Mouse (Mus musculus) liver, embryonic 14.5 days (tissue): ENCODE data around the gene Kcnj6. TPM values are rescaled to one million over a fixed set of nuclear protein-coding genes. Genes with fewer than 3 reads are reported as not detected.

Experiments used
- ATAC-seq: fragments of 200-750 bp; cut with Nextera tagmentation; 2 replicates; pipeline ENCODE4 v1.8.0; 2017; ENCODE audit warnings: moderate number of reproducible peaks, mild to moderate bottlenecking, moderate library complexity; ENCODE audit not compliant: insufficient read depth
- DNase-seq, 3 experiments: peaks; one replicate each; pipeline ENCODE4 v3.0.0-alpha.2; 2012 to 2013; ENCODE audit warnings: low read depth in 3 of 3, low spot score in 3 of 3
- H3K27ac ChIP-seq: fragments of 300-500 bp; sonication (generic); 2 replicates; pipeline ENCODE4 v1.5.1; 2014; ENCODE audit warnings: moderate library complexity, mild to moderate bottlenecking, control low read depth, inconsistent platforms
- H3K27me3 ChIP-seq: fragments of 300-500 bp; sonication (generic); 2 replicates; pipeline ENCODE4 v1.6.1; 2014; ENCODE audit warnings: mild to moderate bottlenecking, low read length, moderate library complexity; ENCODE audit not compliant: control insufficient read depth, insufficient read depth
- H3K36me3 ChIP-seq: fragments of 300-500 bp; sonication (generic); replicated peaks from 2 replicates; pipeline ENCODE4 v1.6.1; 2014; ENCODE audit warnings: low read depth; ENCODE audit not compliant: control insufficient read depth, insufficient read depth
- H3K4me1 ChIP-seq, 2 experiments: fragments of 200-500 bp in 1 of 2; fragments of 300-500 bp in 1 of 2; sonication (generic) in 1 of 2; replicated peaks; 2 replicates each; pipeline ENCODE4 v1.6.1; 2012 to 2014; ENCODE audit warnings: antibody characterized with exemption in 1 of 2, inconsistent platforms in 1 of 2, low read length in 1 of 2; ENCODE audit not compliant: control insufficient read depth in 2 of 2, insufficient read depth in 2 of 2
- H3K4me2 ChIP-seq: fragments of 300-500 bp; sonication (generic); 2 replicates; pipeline ENCODE4 v1.6.1; 2014; ENCODE audit warnings: low read depth, mild to moderate bottlenecking, control low read depth, moderate library complexity
- H3K4me3 ChIP-seq, 2 experiments: fragments of 200-500 bp in 1 of 2; fragments of 300-500 bp in 1 of 2; sonication (generic) in 1 of 2; 2 replicates each; pipeline ENCODE4 v1.5.1; 2012 to 2014; ENCODE audit warnings: low read depth in 2 of 2, low read length in 2 of 2, mild to moderate bottlenecking in 2 of 2, control low read depth in 1 of 2, inconsistent platforms in 1 of 2, moderate library complexity in 1 of 2; ENCODE audit not compliant: insufficient read depth in 1 of 2
- H3K9ac ChIP-seq: fragments of 300-500 bp; sonication (generic); replicated peaks from 2 replicates; pipeline ENCODE4 v1.6.1; 2014; ENCODE audit warnings: mild to moderate bottlenecking, control low read depth, moderate library complexity
- H3K9me3 ChIP-seq: fragments of 300-500 bp; sonication (generic); 2 replicates; pipeline ENCODE4 v1.6.1; 2016; ENCODE audit warnings: low read length, mixed read lengths; ENCODE audit not compliant: control insufficient read depth
- CTCF ChIP-seq: IDR thresholded peaks from 2 replicates; pipeline ENCODE4 v1.5.1; 2016; ENCODE audit warnings: antibody characterized with exemption, low read depth, control low read depth
- EP300 ChIP-seq: IDR thresholded peaks from 2 replicates; pipeline ENCODE4 v1.6.1; 2016; ENCODE audit warnings: antibody characterized with exemption, low read depth
- WGBS: fragments of 180-500 bp; shearing (Covaris S2); extraction: QIAGEN DNeasy Blood & Tissue Kit; methylation state at CpG from one replicate; pipeline ENCODE4 v1.1.7; 2014; ENCODE audit not compliant: insufficient replicate concordance; 5-methylcytosine and 5-hydroxymethylcytosine counted together
- polyA plus RNA-seq, 2 experiments: library from polyadenylated mRNA; depleted of rRNA in 1 of 2; stranded (reverse) in 1 of 2; unstranded in 1 of 2; fragments of >200 nt; fragmentation: Nextera tagmentation in 1 of 2; extraction: Ambion mirVana in 1 of 2; gene quantifications; 2 replicates each; pipeline versions ENCODE4 v1.2.1 to v1.2.3; 2012 to 2014

Kcnj6 gene
- polyA plus RNA-seq, 2 experiments, result not detected

DNA sequence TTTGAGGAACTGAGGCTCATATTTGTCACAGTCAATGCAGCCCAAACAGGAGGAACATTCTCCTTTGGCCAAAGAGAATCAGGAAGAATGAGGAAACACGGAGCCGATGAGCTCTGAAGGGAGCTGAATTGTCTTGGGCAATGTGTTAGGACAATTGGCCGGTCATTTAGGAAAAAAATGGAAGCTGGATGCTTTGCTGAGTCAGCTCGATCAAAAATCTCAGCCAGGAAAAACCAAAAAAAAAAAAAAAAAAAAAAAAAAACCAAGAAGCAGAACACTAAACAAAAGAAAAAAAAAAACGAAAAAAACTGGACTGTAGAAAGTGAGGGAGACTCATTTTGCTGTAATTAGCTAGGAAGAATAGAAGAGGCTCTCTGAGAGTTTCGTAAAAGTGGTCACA lies 200.1 kb downstream of the Kcnj6 start:
- ATAC-seq, result no peak
- H3K9me3 ChIP-seq, result no peaks in the 10 kb centered on the region
- H3K27ac ChIP-seq, result no peak overlapping the region
- H3K9ac ChIP-seq, result no peak overlapping the region
- no peak overlapping the region for H3K4me2 ChIP-seq
- H3K4me1 ChIP-seq, result no peaks in the 10 kb centered on the region
- H3K27me3 ChIP-seq, result no peaks in the 10 kb centered on the region
- H3K36me3 ChIP-seq, result no peaks in the 10 kb centered on the region
- TF ChIP-seq CTCF, result no peak
- TF ChIP-seq EP300, result no peak
- no peak overlapping the region for H3K4me3 ChIP-seq
- 52% methylated on average over 6 of the region's 6 CpGs for WGBS
- no peak for DNase-seq

GRCm38 (mm10) chr16:94793041-94793440 lies 204.5 kb downstream of the Kcnj6 start:
- no peaks in the 10 kb centered on the region for H3K4me1 ChIP-seq
- ATAC-seq (no peak), DNase-seq (no peak)
- no peak overlapping the region for H3K9ac ChIP-seq
- H3K4me3 ChIP-seq, result no peak overlapping the region
- no peak overlapping the region for H3K4me2 ChIP-seq
- 27% methylated on average over 7 of the region's 7 CpGs for WGBS
- no peak overlapping the region for H3K27ac ChIP-seq
- H3K27me3 ChIP-seq, result no peaks in the 10 kb centered on the region
- H3K9me3 ChIP-seq, result no peaks in the 10 kb centered on the region
- TF ChIP-seq EP300, result no peak
- H3K36me3 ChIP-seq, result no peaks in the 10 kb centered on the region

GRCm38 (mm10) chr16:94789958-94790357 lies 207.5 kb downstream of the Kcnj6 start:
- ATAC-seq, result no peak
- Histone ChIP-seq H3K27me3 (no peaks in the 10 kb centered on the region), H3K36me3 (no peaks in the 10 kb centered on the region), H3K9ac (no peak overlapping the region), H3K27ac (no peak overlapping the region), H3K4me3 (no peak overlapping the region), H3K4me1 (no peaks in the 10 kb centered on the region), H3K4me2 (no peak overlapping the region), H3K9me3 (no peaks in the 10 kb centered on the region)
- no peak for DNase-seq
- WGBS, result 25% methylated on average over 6 of the region's 6 CpGs
- peak; percentile 88 for TF ChIP-seq CTCF
- no peak for TF ChIP-seq EP300

DNA sequence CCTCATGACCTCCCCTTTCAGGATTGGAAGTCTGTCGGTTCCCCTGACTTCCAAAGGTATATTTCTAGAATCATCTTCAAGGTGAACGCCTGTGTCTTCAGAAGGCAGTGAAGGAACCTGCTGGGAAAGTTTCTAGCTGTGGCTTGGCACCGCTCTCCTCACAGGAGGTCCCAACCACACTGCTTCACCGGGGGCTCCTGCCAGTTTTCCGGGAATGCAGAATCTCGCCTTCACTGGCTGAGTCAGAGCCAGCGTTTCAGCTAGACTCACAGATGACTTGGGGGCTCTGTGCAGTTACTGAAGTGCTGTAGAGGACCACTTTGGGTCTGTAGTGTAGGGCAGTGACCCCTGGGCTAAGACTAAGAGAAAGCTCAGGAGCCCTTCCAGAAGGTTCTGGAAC lies 208.8 kb downstream of the Kcnj6 start:
- no peak overlapping the region for H3K4me2 ChIP-seq
- H3K4me3 ChIP-seq, result no peak overlapping the region
- 69% methylated on average over 7 of the region's 7 CpGs for WGBS
- DNase-seq (no peak), ATAC-seq (no peak)
- H3K4me1 ChIP-seq, result no peaks in the 10 kb centered on the region
- no peak overlapping the region for H3K9ac ChIP-seq
- H3K27me3 ChIP-seq, result no peaks in the 10 kb centered on the region
- TF ChIP-seq EP300 (no peak), CTCF (no peak)
- H3K9me3 ChIP-seq, result no peaks in the 10 kb centered on the region
- no peaks in the 10 kb centered on the region for H3K36me3 ChIP-seq
- H3K27ac ChIP-seq, result no peak overlapping the region

DNA sequence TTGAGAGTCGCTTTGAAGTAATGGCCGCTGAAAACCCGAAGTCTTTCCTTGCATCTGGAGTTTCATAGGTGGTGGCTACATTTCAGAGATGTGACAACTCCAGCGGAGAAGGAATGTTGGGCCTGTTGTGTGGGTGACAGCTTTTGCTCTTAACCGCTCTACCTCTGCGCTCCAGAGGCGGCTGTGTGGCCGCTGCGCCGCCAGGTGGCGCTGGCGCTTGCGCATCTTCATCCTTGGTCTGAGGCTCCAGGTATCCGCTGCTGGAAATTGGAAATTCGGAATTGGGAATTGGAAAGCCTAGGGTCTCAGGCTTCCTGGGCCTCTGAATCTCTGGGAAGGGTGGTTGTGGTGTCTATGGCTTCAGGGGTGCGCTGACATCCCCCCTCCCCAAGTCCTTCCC lies 209.3 kb downstream of the Kcnj6 start:
- DNase-seq (no peak), ATAC-seq (no peak)
- Histone ChIP-seq H3K4me1 (no peaks in the 10 kb centered on the region), H3K27me3 (no peaks in the 10 kb centered on the region), H3K4me3 (no peak overlapping the region), H3K36me3 (no peaks in the 10 kb centered on the region), H3K9ac (no peak overlapping the region), H3K27ac (no peak overlapping the region), H3K4me2 (no peak overlapping the region), H3K9me3 (no peaks in the 10 kb centered on the region)
- 10% methylated on average over 16 of the region's 16 CpGs for WGBS
- TF ChIP-seq EP300 (no peak), CTCF (peak; percentile 86)
